Mouse (Mus musculus) cerebellum, adult 11-12 months (tissue): Measurements from ENCODE around the gene Acot13.
A peak's percentile ranks its signal among the peaks of the same experiment; 100 is the strongest.
"Not testable (repeated sequence)": the region's sequence is repeated elsewhere in the genome, so short reads cannot be mapped to it uniquely, and the experiment has no call there.

ENCODE experiments used
- DNase-seq: peaks from one replicate; pipeline ENCODE4 v3.0.0; 2022

Gene Acot13

DNA sequence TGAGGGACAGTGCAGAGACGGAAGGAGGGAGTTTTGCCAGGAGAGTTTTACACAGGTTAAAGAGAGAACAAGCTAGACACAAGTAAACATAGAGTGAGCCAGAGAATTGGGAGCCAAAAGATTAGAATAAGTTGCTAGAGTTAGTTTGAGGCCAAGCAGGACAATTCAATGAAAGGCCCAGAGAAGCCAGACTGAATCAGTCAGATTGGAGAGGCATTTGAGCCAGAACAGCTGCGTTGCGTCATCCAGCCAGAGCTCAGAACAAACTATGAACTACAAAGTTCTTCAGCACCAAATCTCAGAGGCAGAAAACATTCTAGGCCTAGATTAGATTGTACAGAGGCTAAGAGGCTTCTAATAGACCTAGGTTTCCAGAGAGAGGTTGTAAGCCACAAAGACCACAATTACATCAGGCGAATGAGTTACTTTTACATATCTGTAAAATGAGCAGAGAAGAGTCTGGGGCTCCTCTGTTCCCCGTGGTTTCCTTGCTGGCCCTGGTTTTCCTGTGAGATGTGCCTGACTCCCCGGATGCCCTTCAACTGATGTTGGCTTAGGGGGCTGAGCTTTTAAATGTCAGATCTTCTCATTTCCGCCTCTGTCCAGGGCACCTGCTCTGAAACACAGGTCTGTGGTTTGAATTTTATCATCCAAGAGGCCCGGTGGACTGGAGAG lies 52.5 kb downstream of the Acot13 start:
- DNase-seq, result no peak

DNA sequence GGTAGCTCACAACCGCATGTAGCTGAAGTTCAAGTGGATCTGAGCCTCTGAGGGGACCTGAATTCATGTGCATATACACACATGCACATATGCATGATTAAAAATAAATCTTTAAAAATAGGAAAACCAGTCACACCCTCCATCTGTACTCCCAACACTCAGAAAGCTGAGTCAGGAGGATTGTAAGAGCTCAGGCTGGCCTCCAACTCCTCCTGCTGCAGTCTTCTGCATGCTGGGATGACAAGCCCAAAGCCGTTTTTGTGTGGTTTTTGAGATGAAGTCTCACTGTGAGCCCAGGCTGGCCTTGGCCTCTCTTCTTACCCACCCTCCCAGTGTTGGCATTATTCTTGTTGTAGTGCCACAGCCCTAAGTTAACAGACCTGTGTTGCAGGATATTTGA lies 53.3 kb downstream of the Acot13 start:
- DNase-seq, result no peak

DNA sequence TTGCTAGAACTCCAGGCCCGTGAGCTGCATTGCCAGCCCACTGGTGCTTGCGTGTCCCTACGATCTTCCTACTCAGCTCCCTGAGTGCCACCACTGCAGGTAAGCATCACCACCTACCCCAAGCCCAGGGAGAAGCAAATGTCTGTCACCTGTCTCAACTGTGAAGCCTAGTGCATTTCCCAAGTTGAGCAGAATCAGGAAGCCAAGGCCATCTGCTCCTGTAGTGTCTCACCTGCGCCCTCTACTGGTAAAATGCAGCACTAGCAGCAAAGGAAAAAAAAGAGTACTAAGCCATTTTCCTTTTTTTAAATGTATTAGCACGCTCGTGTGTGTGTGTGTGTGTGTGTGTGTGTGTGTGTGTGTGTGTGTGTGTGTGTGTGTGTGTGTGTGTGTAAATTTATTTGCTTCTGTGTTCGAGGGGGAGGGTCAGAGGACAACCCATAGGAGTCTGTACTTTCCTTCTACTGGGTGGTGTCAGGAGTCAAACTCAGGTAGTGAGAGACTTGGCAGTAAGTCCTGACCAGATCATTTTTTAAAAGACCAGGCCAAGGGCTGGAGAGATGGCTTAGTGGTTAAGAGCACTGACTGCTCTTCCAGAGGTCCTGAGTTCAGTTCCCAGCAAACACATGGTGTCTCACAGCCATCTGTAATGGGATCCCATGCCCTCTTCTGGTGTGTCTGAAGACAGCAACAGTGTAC lies 55.0 kb downstream of the Acot13 start:
- DNase-seq, result peak; percentile 47

DNA sequence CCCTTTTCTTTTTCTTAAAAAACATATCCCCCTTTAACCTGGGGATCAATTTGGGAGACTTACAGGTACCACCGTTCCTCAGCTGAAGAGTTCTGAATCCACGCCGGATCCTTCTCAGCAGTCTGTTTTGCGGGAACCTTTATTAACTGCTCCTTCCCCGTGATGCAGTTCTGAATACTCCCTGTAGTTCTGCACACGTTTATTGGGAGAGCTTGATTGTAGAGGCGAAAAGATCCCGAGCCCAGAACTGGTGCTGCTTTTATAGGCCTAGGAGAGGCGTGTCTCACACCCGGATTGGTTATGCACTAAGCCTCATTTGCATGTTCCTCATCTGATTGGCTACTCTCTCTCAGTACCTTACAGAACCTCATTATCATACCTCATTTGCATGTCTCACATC lies 59.9 kb downstream of the Acot13 start:
- not testable (repeated sequence) for DNase-seq
